Mouse (Mus musculus): Measurements from ENCODE around the gene Cbl.

DNA sequence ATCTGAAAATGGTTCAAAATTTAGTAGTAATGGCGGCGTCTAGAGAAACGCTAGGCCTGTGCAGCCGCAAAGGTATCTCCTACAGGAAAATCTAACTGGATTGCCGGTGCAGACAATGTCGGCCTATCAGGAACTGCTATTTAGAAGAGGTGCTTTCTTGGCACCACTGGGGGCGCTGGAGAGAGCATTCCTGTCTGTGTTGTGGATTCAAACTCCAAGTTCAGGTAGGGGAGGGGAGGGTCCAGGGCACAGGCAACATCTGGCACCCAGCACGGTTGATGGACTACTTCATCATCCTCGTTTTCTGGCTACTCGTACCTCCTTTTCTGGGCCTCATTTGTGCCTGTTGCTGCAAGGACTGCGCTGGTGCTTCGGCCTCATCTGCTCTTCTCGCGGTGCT lies 55.5 kb downstream of the Cbl start:
- peak; percentile 28; the same call in 1 of the 2 replicates for TF ChIP-seq CTCF (IDR thresholded peaks at IDR 0.05; ENCODE audit: borderline replicate concordance, extremely low read depth, insufficient read depth, insufficient read length)
- TF ChIP-seq POLR2A (IDR thresholded peaks at IDR 0.05; ENCODE audit: borderline replicate concordance, extremely low read depth, insufficient read depth, insufficient read length, poor library complexity, severe bottlenecking) = no peak
